Mouse (Mus musculus) kidney, embryonic 14.5 days (tissue): ENCODE data around the gene Habp4. TPM values are rescaled to one million over a fixed set of nuclear protein-coding genes. Genes with fewer than 3 reads are reported as not detected.

Experiments
- ATAC-seq: fragments of 200-750 bp; cut with Nextera tagmentation; 2 replicates; pipeline ENCODE4 v1.8.0; 2017; ENCODE audit warnings: moderate number of reproducible peaks, mild to moderate bottlenecking, moderate TSS enrichment, moderate library complexity; ENCODE audit not compliant: low FRiP score, low TSS enrichment
- H3K27ac ChIP-seq: fragments of 300-500 bp; sonication (generic); 2 replicates; pipeline ENCODE4 v1.5.1; 2014; ENCODE audit warnings: low read depth, mild to moderate bottlenecking, low read length, moderate library complexity, mixed read lengths
- H3K27me3 ChIP-seq: fragments of 300-500 bp; sonication (generic); 2 replicates; pipeline ENCODE4 v1.6.1; 2014; ENCODE audit warnings: mild to moderate bottlenecking, low read length; ENCODE audit not compliant: control insufficient read depth, insufficient read depth
- H3K36me3 ChIP-seq: fragments of 300-500 bp; sonication (generic); 2 replicates; pipeline ENCODE4 v1.6.1; 2014; ENCODE audit warnings: low read length, mixed read lengths; ENCODE audit not compliant: control insufficient read depth, insufficient read depth
- H3K4me1 ChIP-seq: fragments of 300-500 bp; sonication (generic); 2 replicates; pipeline ENCODE4 v1.6.1; 2014; ENCODE audit warnings: low read length, mixed read lengths; ENCODE audit not compliant: control insufficient read depth, insufficient read depth
- H3K4me2 ChIP-seq: fragments of 300-500 bp; sonication (generic); replicated peaks from 2 replicates; pipeline ENCODE4 v1.6.1; 2014; ENCODE audit warnings: low read depth, mild to moderate bottlenecking, low read length
- H3K4me3 ChIP-seq: fragments of 300-500 bp; sonication (generic); 2 replicates; pipeline ENCODE4 v1.5.1; 2014; ENCODE audit warnings: mild to moderate bottlenecking, low read length
- H3K9ac ChIP-seq: fragments of 300-500 bp; sonication (generic); 2 replicates; pipeline ENCODE4 v1.6.1; 2014; ENCODE audit warnings: low read depth, mild to moderate bottlenecking, low read length, moderate library complexity
- H3K9me3 ChIP-seq: fragments of 300-500 bp; sonication (generic); 2 replicates; pipeline ENCODE4 v1.6.1; 2016; ENCODE audit warnings: low read length; ENCODE audit not compliant: control insufficient read depth
- WGBS: fragments of 180-500 bp; shearing (Covaris S2); extraction: QIAGEN DNeasy Blood & Tissue Kit; methylation state at CpG from one replicate; pipeline ENCODE4 v1.1.7; 2014; 5-methylcytosine and 5-hydroxymethylcytosine counted together
- polyA plus RNA-seq: library from polyadenylated mRNA; unstranded; fragments of >200 nt; fragmentation: Nextera tagmentation; extraction: Ambion mirVana; gene quantifications from 2 replicates; pipeline ENCODE4 v1.2.1, GENCODE M21; 2014

The Habp4 gene
- polyA plus RNA-seq, 1 experiment from 2014 or later: 32.6 TPM

DNA sequence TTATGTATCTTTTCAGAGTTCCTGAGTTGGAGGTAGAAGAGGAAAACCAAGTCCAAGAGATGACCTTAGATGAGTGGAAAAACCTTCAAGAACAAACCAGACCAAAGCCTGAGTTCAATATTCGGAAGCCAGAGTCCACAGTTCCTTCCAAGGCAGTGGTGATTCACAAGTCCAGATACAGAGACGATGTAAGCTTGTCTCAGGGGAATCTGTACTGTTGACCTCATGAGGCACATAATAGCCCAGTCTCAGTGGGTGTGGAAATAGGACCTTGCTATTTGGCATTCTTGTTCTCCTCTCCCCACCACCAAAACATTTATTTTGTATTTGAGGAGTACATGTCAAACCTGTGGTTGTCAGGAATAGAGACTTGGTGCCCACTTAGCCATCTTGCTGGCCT lies 20.5 kb downstream of the Habp4 start:
- H3K4me1 ChIP-seq: no peaks in the 10 kb centered on the region
- no peaks in the 10 kb centered on the region for H3K27me3 ChIP-seq
- H3K4me2 ChIP-seq: no peak overlapping the region
- H3K9me3 ChIP-seq: no peaks in the 10 kb centered on the region
- no peak overlapping the region for H3K27ac ChIP-seq
- 77% methylated on average over 2 of the region's 2 CpGs for WGBS
- H3K9ac ChIP-seq: no peak overlapping the region
- ATAC-seq: no peak
- H3K4me3 ChIP-seq: no peak overlapping the region
- H3K36me3 ChIP-seq: peaks cover 21% of the 10 kb centered on the region

DNA sequence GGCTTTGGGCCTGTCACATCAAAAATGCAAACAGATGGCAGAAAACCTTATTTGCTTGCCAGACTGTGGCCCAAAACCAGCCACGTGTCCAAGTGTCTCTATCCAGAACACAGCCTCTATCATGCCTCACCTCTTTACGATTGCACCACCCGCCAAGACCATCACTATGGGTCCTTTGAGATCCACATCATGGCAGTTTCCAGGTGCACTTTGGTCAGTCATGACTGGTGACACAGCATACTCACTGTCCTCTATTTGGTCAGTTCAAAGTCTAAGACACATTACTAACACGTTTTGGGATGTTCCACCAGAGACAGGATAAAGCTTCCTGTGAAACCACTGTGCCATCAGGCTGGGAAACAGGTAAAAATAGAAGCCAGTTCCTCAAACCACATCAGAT lies 22.0 kb downstream of the Habp4 start:
- Histone ChIP-seq H3K27me3 (no peaks in the 10 kb centered on the region), H3K27ac (no peak overlapping the region), H3K4me1 (no peaks in the 10 kb centered on the region), H3K9ac (no peak overlapping the region), H3K4me2 (no peak overlapping the region), H3K4me3 (no peak overlapping the region), H3K9me3 (no peaks in the 10 kb centered on the region), H3K36me3 (peaks cover 18% of the 10 kb centered on the region)
- no peak for ATAC-seq
- WGBS: 84% methylated on average over 4 of the region's 4 CpGs

DNA sequence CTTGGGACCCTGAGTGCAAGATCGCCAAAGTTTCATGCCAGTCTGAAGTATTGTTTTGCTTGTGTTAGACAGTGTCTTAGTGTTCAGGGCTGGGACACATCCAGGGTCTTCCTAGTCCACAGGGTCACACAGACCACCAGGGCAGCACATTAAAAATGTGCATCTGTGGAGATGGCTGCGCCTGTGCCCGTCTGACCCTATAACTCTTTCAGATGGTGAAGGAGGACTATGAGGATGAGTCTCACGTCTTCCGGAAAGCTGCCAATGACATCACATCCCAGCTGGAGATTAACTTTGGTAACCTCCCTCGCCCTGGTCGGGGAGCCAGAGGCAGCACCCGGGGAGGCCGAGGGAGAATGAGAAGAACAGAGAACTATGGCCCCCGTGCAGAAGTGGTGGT lies 22.7 kb downstream of the Habp4 start:
- Histone ChIP-seq H3K27me3 (no peaks in the 10 kb centered on the region), H3K9ac (no peak overlapping the region), H3K4me3 (no peak overlapping the region), H3K4me1 (no peaks in the 10 kb centered on the region), H3K4me2 (no peak overlapping the region), H3K36me3 (peaks cover 18% of the 10 kb centered on the region), H3K27ac (no peak overlapping the region), H3K9me3 (no peaks in the 10 kb centered on the region)
- WGBS: 89% methylated on average over 10 of the region's 10 CpGs
- no peak for ATAC-seq

DNA sequence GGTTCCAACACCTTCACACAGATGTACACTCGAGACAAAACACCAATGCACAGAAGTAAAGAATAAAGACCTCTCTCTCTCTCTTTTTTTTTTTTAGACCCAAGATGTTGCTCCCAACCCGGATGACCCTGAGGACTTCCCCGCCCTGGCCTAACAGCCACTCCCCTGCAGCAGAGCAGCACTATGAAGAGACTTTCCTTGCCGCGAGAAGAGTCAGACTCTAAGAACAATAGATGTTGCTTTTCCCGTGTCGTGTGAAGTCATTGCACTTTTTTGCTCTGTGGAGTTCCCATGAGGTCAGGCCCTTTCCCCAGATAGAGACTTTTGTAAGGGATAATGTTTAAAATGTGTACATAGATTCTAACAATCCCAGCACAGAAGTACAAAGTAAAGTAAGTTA lies 23.6 kb downstream of the Habp4 start:
- Histone ChIP-seq H3K4me1 (no peaks in the 10 kb centered on the region), H3K27me3 (no peaks in the 10 kb centered on the region), H3K36me3 (peaks cover 18% of the 10 kb centered on the region), H3K27ac (no peak overlapping the region), H3K9ac (no peak overlapping the region), H3K9me3 (no peaks in the 10 kb centered on the region), H3K4me3 (no peak overlapping the region), H3K4me2 (no peak overlapping the region)
- WGBS: 83% methylated on average over 7 of the region's 7 CpGs
- ATAC-seq: no peak

DNA sequence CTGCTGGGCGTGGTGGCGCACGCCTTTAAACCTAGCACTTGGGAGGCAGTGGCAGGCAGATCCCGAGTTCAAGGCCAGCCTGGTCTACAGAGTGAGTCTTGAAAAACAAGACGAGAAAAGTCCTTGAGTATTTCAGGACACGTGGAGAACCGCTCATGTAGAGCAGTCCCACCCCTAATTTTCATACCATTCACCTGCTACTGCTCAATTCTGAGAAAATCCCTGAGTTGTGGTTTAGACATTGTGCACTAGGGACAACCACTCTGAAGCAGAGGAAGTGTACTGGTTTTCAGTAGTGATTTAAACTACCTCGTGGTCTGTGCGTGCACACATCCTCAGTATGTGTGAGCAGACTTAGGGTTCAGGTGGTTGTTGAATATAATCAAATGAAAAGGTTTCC lies 24.0 kb downstream of the Habp4 start:
- Histone ChIP-seq H3K9ac (no peak overlapping the region), H3K4me2 (no peak overlapping the region), H3K27ac (no peak overlapping the region), H3K4me1 (no peaks in the 10 kb centered on the region), H3K4me3 (no peak overlapping the region), H3K9me3 (no peaks in the 10 kb centered on the region), H3K27me3 (no peaks in the 10 kb centered on the region), H3K36me3 (peaks cover 18% of the 10 kb centered on the region)
- 87% methylated on average over 9 of the region's 9 CpGs for WGBS
- no peak for ATAC-seq

DNA sequence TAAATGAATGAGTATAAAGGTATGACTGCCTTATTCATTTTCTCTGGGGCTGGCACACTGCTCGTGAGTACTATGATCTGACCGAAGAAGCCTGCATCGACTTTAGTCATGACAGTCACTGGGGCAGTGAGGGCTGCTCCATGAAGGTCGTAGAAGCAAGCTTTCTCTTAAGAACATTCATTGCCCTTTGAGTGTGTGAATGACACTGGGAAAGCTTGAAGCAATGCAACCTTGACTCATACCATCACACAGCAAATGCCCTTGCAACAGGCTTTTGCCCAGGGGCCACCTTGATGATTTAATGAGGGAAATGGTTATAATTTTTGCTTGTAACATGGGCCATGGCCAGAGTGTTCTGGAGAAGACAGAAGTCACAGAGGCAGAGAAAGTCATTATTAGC lies 24.9 kb downstream of the Habp4 start:
- no peak for ATAC-seq
- Histone ChIP-seq H3K27ac (no peak overlapping the region), H3K9ac (no peak overlapping the region), H3K27me3 (no peaks in the 10 kb centered on the region), H3K36me3 (peaks cover 18% of the 10 kb centered on the region), H3K4me3 (no peak overlapping the region), H3K9me3 (no peaks in the 10 kb centered on the region), H3K4me2 (no peak overlapping the region), H3K4me1 (no peaks in the 10 kb centered on the region)
- 94% methylated on average over 4 of the region's 4 CpGs for WGBS

DNA sequence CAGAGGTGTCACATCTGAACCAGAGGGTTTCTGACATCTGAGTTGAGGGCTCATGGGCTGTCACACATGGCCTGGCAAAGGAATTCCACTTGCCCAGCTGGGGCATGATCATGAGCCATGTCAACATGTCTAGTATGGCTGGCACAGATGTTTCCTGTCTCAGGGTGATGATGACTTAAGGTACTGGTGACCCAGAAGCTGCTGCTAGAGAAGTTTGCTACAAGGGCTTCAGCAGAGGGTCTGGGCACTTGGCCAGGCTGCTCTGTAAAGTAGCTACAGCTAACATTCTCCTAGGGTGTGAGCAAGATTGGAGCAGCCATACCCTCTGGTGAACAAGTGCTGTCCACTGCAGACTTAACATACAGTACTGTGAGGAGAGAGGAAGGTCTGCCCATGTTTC lies 25.4 kb downstream of the Habp4 start:
- no peaks in the 10 kb centered on the region for H3K9me3 ChIP-seq
- ATAC-seq: no peak
- no peak overlapping the region for H3K4me3 ChIP-seq
- H3K4me2 ChIP-seq: no peak overlapping the region
- H3K27ac ChIP-seq: no peak overlapping the region
- H3K9ac ChIP-seq: no peak overlapping the region
- no peaks in the 10 kb centered on the region for H3K4me1 ChIP-seq
- H3K27me3 ChIP-seq: no peaks in the 10 kb centered on the region
- H3K36me3 ChIP-seq: peaks cover 16% of the 10 kb centered on the region

DNA sequence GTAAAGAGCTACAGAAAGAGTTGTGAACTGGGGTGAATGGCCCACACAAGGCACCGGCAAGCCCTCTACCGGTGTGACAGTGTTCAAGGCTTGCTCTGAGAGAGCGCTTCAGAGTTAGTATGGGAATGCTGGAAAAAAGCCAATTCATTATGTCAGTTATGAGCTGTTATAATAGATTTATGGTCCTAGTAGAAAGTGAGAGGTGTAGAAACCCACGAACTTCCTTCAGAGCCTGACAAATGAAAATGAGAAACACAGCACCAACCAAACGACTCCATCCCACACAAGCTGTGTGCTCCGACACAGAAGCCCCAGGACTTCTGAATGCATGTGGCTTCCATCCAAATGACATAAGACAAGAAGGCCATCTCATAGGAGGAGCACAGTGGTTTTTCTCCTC lies 36.3 kb downstream of the Habp4 start:
- ATAC-seq: no peak
- Histone ChIP-seq H3K4me3 (no peak overlapping the region), H3K4me1 (no peaks in the 10 kb centered on the region), H3K9ac (no peak overlapping the region), H3K36me3 (peaks cover 5% of the 10 kb centered on the region; the same call in 1 of the 2 replicates), H3K27ac (no peak overlapping the region), H3K9me3 (no peaks in the 10 kb centered on the region), H3K27me3 (no peaks in the 10 kb centered on the region), H3K4me2 (no peak overlapping the region)
- WGBS: 79% methylated on average over 6 of the region's 6 CpGs

DNA sequence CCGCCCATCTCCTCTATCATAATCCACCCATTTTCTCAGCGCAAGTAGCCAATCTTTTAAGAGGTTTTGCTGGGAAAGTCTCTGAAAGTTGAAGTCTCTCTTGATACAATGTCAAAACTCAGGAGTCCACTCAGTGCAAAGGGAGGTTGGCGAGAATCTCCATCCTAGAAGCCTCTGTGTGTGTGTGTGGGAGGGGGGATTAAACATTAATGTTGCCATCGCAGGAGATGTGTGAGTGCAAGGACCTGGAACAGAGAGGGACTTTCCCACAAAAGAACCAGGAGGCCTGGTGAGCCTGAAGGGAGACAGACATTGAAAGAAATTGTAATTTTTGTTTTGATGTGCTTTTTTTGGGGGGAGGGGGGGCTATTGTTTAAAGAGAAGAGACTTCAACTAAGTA lies 36.7 kb downstream of the Habp4 start:
- Histone ChIP-seq H3K4me2 (no peak overlapping the region), H3K9me3 (no peaks in the 10 kb centered on the region), H3K27ac (no peak overlapping the region), H3K4me1 (no peaks in the 10 kb centered on the region), H3K4me3 (no peak overlapping the region), H3K27me3 (no peaks in the 10 kb centered on the region), H3K9ac (no peak overlapping the region), H3K36me3 (peaks cover 5% of the 10 kb centered on the region; the same call in 1 of the 2 replicates)
- 79% methylated on average over 4 of the region's 4 CpGs for WGBS
- ATAC-seq: no peak

DNA sequence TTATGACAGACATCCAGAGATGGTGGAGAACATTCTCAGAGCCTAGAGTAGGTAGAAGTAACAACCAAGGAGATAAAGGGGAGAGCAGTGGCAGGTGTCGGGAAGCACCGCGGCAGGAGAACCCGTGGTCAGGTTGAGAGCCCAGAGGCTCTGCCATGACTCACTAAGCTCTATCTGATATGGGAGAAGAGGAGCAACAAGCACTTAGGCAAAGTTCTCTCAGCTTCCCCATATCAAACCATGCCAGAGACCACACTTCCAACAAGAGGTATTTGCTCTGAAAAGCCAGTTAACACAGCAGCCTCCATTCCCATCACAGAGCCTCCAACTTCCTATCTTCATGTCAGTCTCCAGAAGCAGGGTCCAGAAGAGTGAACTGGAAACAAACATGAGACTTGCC lies 39.3 kb downstream of the Habp4 start:
- Histone ChIP-seq H3K4me1 (no peaks in the 10 kb centered on the region), H3K4me3 (no peak overlapping the region), H3K4me2 (no peak overlapping the region), H3K27ac (no peak overlapping the region), H3K27me3 (no peaks in the 10 kb centered on the region), H3K36me3 (0 out of 2 replicates have a peak, but pooled peaks cover under 1% of the 10 kb centered on the region), H3K9ac (no peak overlapping the region), H3K9me3 (no peaks in the 10 kb centered on the region)
- ATAC-seq: no peak
- WGBS: 95% methylated on average over 4 of the region's 4 CpGs
